Mouse (Mus musculus) neutrophil, adult 65 days (primary cell): ENCODE data around the gene Marveld2. TPM values are rescaled to one million over a fixed set of nuclear protein-coding genes. Genes with fewer than 3 reads are reported as not detected.

ENCODE experiments used
- total RNA-seq: library from RNA; stranded (reverse); gene quantifications from 2 replicates; pipeline ENCODE4 v1.2.4, GENCODE M21; 2023

Marveld2 gene
- 0.35 and 0.54 TPM in 2 replicates for total RNA-seq

GRCm38 (mm10) chr13:100616181-100617087 is at the start of gene Marveld2:
TSS of gene Marveld2 (minus strand) at chr13:100616971.

GRCm38 (mm10) chr13:100651439-100652186 is 34.8 kb upstream of the Marveld2 start, which contains the start of gene Taf9:
TSS of gene Taf9 (plus strand) at chr13:100651579.

GRCm38 (mm10) chr13:100650550-100651438 is 34.0 kb upstream of the Marveld2 start, which contains the start of the genes Ak6 and Rad17:
TSS of gene Ak6 (plus strand) at chr13:100650979.
TSS of gene Rad17 (minus strand) at chr13:100651051.

GRCm38 (mm10) chr13:100552369-100553041 is 64.3 kb downstream of the Marveld2 start, which contains the start of gene Ocln:
TSS of gene Ocln (minus strand) at chr13:100552718.

Other genes starting within 250 kb of the Marveld2 start
- 1.2 and 1.5 TPM in 2 replicates for gene Naip1, start 164.1 kb downstream of the Marveld2 start, total RNA-seq
- 10.9 and 13.9 TPM in 2 replicates for gene Gtf2h2, start 124.4 kb downstream of the Marveld2 start, total RNA-seq
- not detected in 2 replicates for gene Ocln, start 64.3 kb downstream of the Marveld2 start, total RNA-seq
- gene Ak6, start 34.0 kb upstream of the Marveld2 start, total RNA-seq, result 64.5 and 71.0 TPM in 2 replicates
- gene Rad17, start 34.1 kb upstream of the Marveld2 start, total RNA-seq, result 18.0 and 20.8 TPM in 2 replicates
- 13.3 and 19.4 TPM in 2 replicates for gene Taf9, start 34.6 kb upstream of the Marveld2 start, total RNA-seq
- 43.9 and 53.8 TPM in 2 replicates for gene Ccdc125, start 52.7 kb upstream of the Marveld2 start, total RNA-seq
- gene Cdk7, start 114.0 kb upstream of the Marveld2 start, total RNA-seq, result 20.2 and 20.7 TPM in 2 replicates
- 6.9 and 15.5 TPM in 2 replicates for gene Mrps36, start 127.7 kb upstream of the Marveld2 start, total RNA-seq
- 7.8 and 9.7 TPM in 2 replicates for gene Cenph, start 158.9 kb upstream of the Marveld2 start, total RNA-seq
- gene Ccnb1, start 169.6 kb upstream of the Marveld2 start, total RNA-seq, result 50.8 and 52.5 TPM in 2 replicates
- 22.2 and 30.9 TPM in 2 replicates for gene Slc30a5, start 216.5 kb upstream of the Marveld2 start, total RNA-seq